Mouse (Mus musculus) ZHBTc4 (cell line): Measurements from ENCODE around the gene Lgr6.

Source experiments
- DNase-seq: peaks from one replicate; pipeline ENCODE4 v3.0.0-alpha.2; 2011; ENCODE audit warnings: low read depth, low spot score

Gene Lgr6

GRCm38 (mm10) chr1:135016907-135017655 is 88.0 kb downstream of the Lgr6 start:
- peak; percentile 49 for DNase-seq

- no peak for DNase-seq
These were observed 90.1 kb downstream of the Lgr6 start for GRCm38 (mm10) chr1:135014921-135015445.

- no peak for DNase-seq
These were observed 92.6 kb downstream of the Lgr6 start for GRCm38 (mm10) chr1:135012472-135012871.

- DNase-seq: no peak
These were observed 93.2 kb downstream of the Lgr6 start for GRCm38 (mm10) chr1:135011912-135012311.

GRCm38 (mm10) chr1:135009833-135010232 is 95.2 kb downstream of the Lgr6 start:
- DNase-seq: no peak

- no peak for DNase-seq
These were observed 99.4 kb downstream of the Lgr6 start for GRCm38 (mm10) chr1:135005696-135006095.

- DNase-seq: no peak
These were observed 101.7 kb downstream of the Lgr6 start for GRCm38 (mm10) chr1:135003346-135003745.

- DNase-seq: peak; percentile 29
These were observed 104.5 kb downstream of the Lgr6 start for GRCm38 (mm10) chr1:135000527-135000926.

- no peak for DNase-seq
These were observed 106.8 kb downstream of the Lgr6 start for GRCm38 (mm10) chr1:134998231-134998630.

- no peak for DNase-seq
These were observed 107.5 kb downstream of the Lgr6 start for GRCm38 (mm10) chr1:134997568-134997967.

GRCm38 (mm10) chr1:134996471-134996870 is 108.6 kb downstream of the Lgr6 start:
- DNase-seq: no peak

- DNase-seq: peak; percentile 31
These were observed 109.1 kb downstream of the Lgr6 start for GRCm38 (mm10) chr1:134995954-134996353.

GRCm38 (mm10) chr1:134995437-134995836 is 109.6 kb downstream of the Lgr6 start:
- no peak for DNase-seq

- no peak for DNase-seq
These were observed 110.3 kb downstream of the Lgr6 start for GRCm38 (mm10) chr1:134994739-134995138.

- DNase-seq: no peak
These were observed 112.9 kb downstream of the Lgr6 start for GRCm38 (mm10) chr1:134992046-134992645.

GRCm38 (mm10) chr1:134989372-134989771 is 115.7 kb downstream of the Lgr6 start:
- peak; percentile 87 for DNase-seq

GRCm38 (mm10) chr1:134987962-134988341 is 117.1 kb downstream of the Lgr6 start:
- DNase-seq: peak; percentile 35

GRCm38 (mm10) chr1:134987173-134987961 is 117.7 kb downstream of the Lgr6 start:
- DNase-seq: peak; percentile 60

- no peak for DNase-seq
These were observed 132.2 kb downstream of the Lgr6 start for GRCm38 (mm10) chr1:134972920-134973319.

- DNase-seq: peak; percentile 71
These were observed 139.6 kb downstream of the Lgr6 start for GRCm38 (mm10) chr1:134965430-134965829.

- no peak for DNase-seq
These were observed 142.3 kb downstream of the Lgr6 start for GRCm38 (mm10) chr1:134962821-134963220.
